Mouse (Mus musculus) MEL (cell line): ENCODE data around the gene Ntn1. TPM values are rescaled to one million over a fixed set of nuclear protein-coding genes. Genes with fewer than 3 reads are reported as not detected.

Experiments
- DNase-seq: peaks from one replicate; pipeline ENCODE4 v3.0.0; 2011; ENCODE audit warnings: low read depth, low spot score
- H3K27ac ChIP-seq: 2 replicates; pipeline ENCODE4 v1.5.1; 2012; ENCODE audit warnings: low read depth, mild to moderate bottlenecking, control low read depth, low read length, moderate library complexity; ENCODE audit not compliant: control insufficient read depth
- H3K27me3 ChIP-seq, 2 experiments: fragments of 150-350 bp in 1 of 2; sonication (generic) in 1 of 2; 2 replicates each; pipeline ENCODE4 v1.6.1; 2012; ENCODE audit warnings: low read length in 2 of 2, mild to moderate bottlenecking in 2 of 2, improper control_type of control experiment in 1 of 2, moderate library complexity in 1 of 2; ENCODE audit not compliant: insufficient read depth in 2 of 2, control insufficient read depth in 1 of 2
- H3K36me3 ChIP-seq, 2 experiments: 2 replicates each; pipeline ENCODE4 v1.6.1; 2012 to 2014; ENCODE audit warnings: low read length in 2 of 2, improper control_type of control experiment in 1 of 2, inconsistent platforms in 1 of 2, mild to moderate bottlenecking in 1 of 2; ENCODE audit not compliant: insufficient read depth in 2 of 2, control insufficient read depth in 1 of 2
- H3K4me1 ChIP-seq, 2 experiments: fragments of 150-350 bp in 1 of 2; sonication (generic) in 1 of 2; 2 replicates each; pipeline ENCODE4 v1.6.1; 2012; ENCODE audit warnings: low read length in 2 of 2, improper control_type of control experiment in 1 of 2, mild to moderate bottlenecking in 1 of 2; ENCODE audit not compliant: insufficient read depth in 2 of 2, control insufficient read depth in 1 of 2
- H3K4me3 ChIP-seq, 2 experiments: fragments of 150-350 bp in 1 of 2; sonication (generic) in 1 of 2; 2 replicates each; pipeline ENCODE4 v1.5.1; 2012; ENCODE audit warnings: low read depth in 2 of 2, low read length in 2 of 2, mild to moderate bottlenecking in 2 of 2, moderate library complexity in 2 of 2, control low read depth in 1 of 2, improper control_type of control experiment in 1 of 2; ENCODE audit not compliant: control insufficient read depth in 1 of 2, insufficient read depth in 1 of 2
- H3K79me2 ChIP-seq: 2 replicates; pipeline ENCODE4 v1.6.1; 2012; ENCODE audit warnings: mild to moderate bottlenecking, low read length, moderate library complexity; ENCODE audit not compliant: control insufficient read depth, poor library complexity, insufficient read depth
- H3K9ac ChIP-seq: 2 replicates; pipeline ENCODE4 v1.6.1; 2012; ENCODE audit warnings: low read depth, mild to moderate bottlenecking, control low read depth, low read length, moderate library complexity; ENCODE audit not compliant: control insufficient read depth, poor library complexity, severe bottlenecking
- H3K9me3 ChIP-seq: fragments of 150-350 bp; sonication (generic); replicated peaks from 2 replicates; pipeline ENCODE4 v1.6.1; 2012; ENCODE audit warnings: mild to moderate bottlenecking, low read length, improper control_type of control experiment, moderate library complexity; ENCODE audit not compliant: insufficient read depth
- E2F4 ChIP-seq: IDR thresholded peaks from 2 replicates; pipeline ENCODE4 v1.6.1; 2011; ENCODE audit warnings: low read depth, low read length, improper control_type of control experiment, borderline replicate concordance
- ELF1 ChIP-seq: IDR thresholded peaks from 2 replicates; pipeline ENCODE4 v1.6.1; 2014; ENCODE audit warnings: low read depth, mild to moderate bottlenecking, inconsistent platforms, low read length, improper control_type of control experiment, moderate library complexity
- EP300 ChIP-seq, 2 experiments: IDR thresholded peaks; 2 replicates each; pipeline ENCODE4 v1.6.1; 2011; ENCODE audit warnings: improper control_type of control experiment in 2 of 2, low read length in 2 of 2, low read depth in 1 of 2, mild to moderate bottlenecking in 1 of 2
- JUND ChIP-seq: IDR thresholded peaks from 2 replicates; pipeline ENCODE4 v1.6.1; 2011; ENCODE audit warnings: low read depth, mild to moderate bottlenecking, improper control_type of control experiment, low read length
- MAFK ChIP-seq: IDR thresholded peaks from 2 replicates; pipeline ENCODE4 v1.6.1; 2011; ENCODE audit warnings: low read depth, mild to moderate bottlenecking, low read length, improper control_type of control experiment, borderline replicate concordance
- MAX ChIP-seq: IDR thresholded peaks from 2 replicates; pipeline ENCODE4 v1.6.1; 2011; ENCODE audit warnings: low read length, improper control_type of control experiment
- MXI1 ChIP-seq: IDR thresholded peaks from 2 replicates; pipeline ENCODE4 v1.6.1; 2011; ENCODE audit warnings: mild to moderate bottlenecking, low read depth, low read length, improper control_type of control experiment
- NELFE ChIP-seq: IDR thresholded peaks from 2 replicates; pipeline ENCODE4 v1.6.1; 2011; ENCODE audit warnings: low read depth, low read length, improper control_type of control experiment
- NRF1 ChIP-seq: IDR thresholded peaks from 2 replicates; pipeline ENCODE4 v1.6.1; 2014; ENCODE audit warnings: low read depth, mild to moderate bottlenecking, inconsistent platforms, low read length, improper control_type of control experiment, moderate library complexity; ENCODE audit not compliant: poor library complexity, insufficient read depth, severe bottlenecking
- POLR2A ChIP-seq, 2 experiments: IDR thresholded peaks; 2 replicates each; pipeline ENCODE4 v1.6.1; 2011 to 2012; ENCODE audit warnings: low read length in 2 of 2, mild to moderate bottlenecking in 2 of 2, control low read depth in 1 of 2, improper control_type of control experiment in 1 of 2, low read depth in 1 of 2, moderate library complexity in 1 of 2; ENCODE audit not compliant: control insufficient read depth in 1 of 2, insufficient read depth in 1 of 2, poor library complexity in 1 of 2
- POLR2AphosphoS2 ChIP-seq: IDR thresholded peaks from 2 replicates; pipeline ENCODE4 v1.6.1; 2011; ENCODE audit warnings: low read length, improper control_type of control experiment
- POLR2AphosphoS5 ChIP-seq: IDR thresholded peaks from 2 replicates; pipeline ENCODE4 v1.6.1; 2012; ENCODE audit warnings: low read depth, borderline replicate concordance, mild to moderate bottlenecking, inconsistent platforms, low read length, moderate library complexity, mixed read lengths
- RCOR1 ChIP-seq: IDR thresholded peaks from 2 replicates; pipeline ENCODE4 v1.6.1; 2012; ENCODE audit warnings: low read depth, mild to moderate bottlenecking, inconsistent platforms, low read length, improper control_type of control experiment
- SIN3A ChIP-seq: IDR thresholded peaks from 2 replicates; pipeline ENCODE4 v1.6.1; 2012; ENCODE audit warnings: low read length, improper control_type of control experiment, inconsistent platforms
- TBP ChIP-seq: IDR thresholded peaks from 2 replicates; pipeline ENCODE4 v1.8.0; 2011; ENCODE audit warnings: low read depth, low read length, improper control_type of control experiment
- TCF12 ChIP-seq: IDR thresholded peaks from 2 replicates; pipeline ENCODE4 v1.6.1; 2014; ENCODE audit warnings: low read depth, mild to moderate bottlenecking, inconsistent platforms, low read length, improper control_type of control experiment, moderate library complexity
- UBTF ChIP-seq: IDR thresholded peaks from 2 replicates; pipeline ENCODE4 v1.6.1; 2012; ENCODE audit warnings: low read depth, mild to moderate bottlenecking, inconsistent platforms, low read length, improper control_type of control experiment, moderate library complexity, borderline replicate concordance; ENCODE audit not compliant: insufficient read depth
- USF1 ChIP-seq: IDR thresholded peaks from 2 replicates; pipeline ENCODE4 v1.6.1; 2014; ENCODE audit warnings: low read depth, mild to moderate bottlenecking, inconsistent platforms, low read length, improper control_type of control experiment, moderate library complexity
- ZC3H11A ChIP-seq: IDR thresholded peaks from 2 replicates; pipeline ENCODE4 v1.6.1; 2012; ENCODE audit warnings: low read depth, mild to moderate bottlenecking, inconsistent platforms, low read length, improper control_type of control experiment
- ZMIZ1 ChIP-seq: IDR thresholded peaks from 2 replicates; pipeline ENCODE4 v1.6.1; 2012; ENCODE audit warnings: low read depth, mild to moderate bottlenecking, inconsistent platforms, low read length, improper control_type of control experiment, moderate library complexity
- ZNF384 ChIP-seq: IDR thresholded peaks from 2 replicates; pipeline ENCODE4 v1.6.1; 2012; ENCODE audit warnings: low read depth, mild to moderate bottlenecking, inconsistent platforms, low read length, improper control_type of control experiment
- polyA plus RNA-seq, 2 experiments: library from polyadenylated mRNA; stranded (reverse) in 1 of 2; unstranded in 1 of 2; fragments of >175 nt in 1 of 2; fragments of >200 nt in 1 of 2; gene quantifications; 2 replicates each; pipeline versions ENCODE4 v1.2.1 to v1.2.4; 2012; ENCODE audit warnings: low replicate concordance in 2 of 2, low read depth in 1 of 2; ENCODE audit not compliant: insufficient read length in 2 of 2, insufficient read depth in 1 of 2, missing spikeins in 1 of 2
- total RNA-seq: library from RNA; depleted of rRNA; stranded (reverse); fragments of 300-350 nt; gene quantifications from 2 replicates; pipeline ENCODE4 v1.2.3, GENCODE M21; 2012

Ntn1 gene
- total and polyA plus RNA-seq, 3 experiments = not detected

GRCm38 (mm10) chr11:68400021-68400671 lies 477 bp downstream of the Ntn1 start:
- Histone ChIP-seq H3K27me3 (peaks cover 0 to 5% of the 10 kb centered on the region in 2 experiments; a peak in 3 of 4 replicates), H3K9me3 (no peaks in the 10 kb centered on the region), H3K36me3 (0 out of 4 replicates have a peak, but pooled peaks cover 0 to 2% of the 10 kb centered on the region in 2 experiments), H3K27ac (no peak overlapping the region), H3K4me1 (no peaks in the 10 kb centered on the region), H3K9ac (no peak overlapping the region), H3K79me2 (no peaks in the 10 kb centered on the region)
- DNase-seq = no peak
- TF ChIP-seq ZMIZ1 (no peak), TCF12 (no peak), JUND (no peak), ELF1 (no peak), MXI1 (no peak), MAX (no peak), RCOR1 (no peak), UBTF (no peak), USF1 (no peak), MAFK (no peak), EP300 (IDR thresholded peaks at IDR 0.05; ENCODE audit: low read depth in 1 of 2, low read length in 2 of 2) (no peak), POLR2AphosphoS5 (no peak)
- TF ChIP-seq, all 39 proteins: peak for 0
- no peak overlapping the region for H3K4me3 ChIP-seq

- Histone ChIP-seq H3K79me2 (no peaks in the 10 kb centered on the region), H3K36me3 (no peaks in the 10 kb centered on the region), H3K27me3 (peaks cover 0 to 5% of the 10 kb centered on the region in 2 experiments; a peak in 3 of 4 replicates), H3K4me3 (no peak overlapping the region), H3K9me3 (no peaks in the 10 kb centered on the region), H3K4me1 (no peaks in the 10 kb centered on the region), H3K9ac (no peak overlapping the region), H3K27ac (no peak overlapping the region)
- DNase-seq = no peak
- TF ChIP-seq NRF1 = no peak
- TF ChIP-seq SIN3A = no peak
- TF ChIP-seq UBTF = no peak
- no peak for TF ChIP-seq POLR2AphosphoS2
- TF ChIP-seq TBP = no peak
- TF ChIP-seq ZMIZ1 = no peak
- no peak for TF ChIP-seq ZNF384
- no peak for TF ChIP-seq E2F4
- no peak for TF ChIP-seq POLR2A (IDR thresholded peaks at IDR 0.05; ENCODE audit: control insufficient read depth in 1 of 2, insufficient read depth in 1 of 2, low read depth in 1 of 2, low read length in 2 of 2, poor library complexity in 1 of 2)
- TF ChIP-seq ELF1 = no peak
- no peak for TF ChIP-seq NELFE
- TF ChIP-seq ZC3H11A = no peak
Measured at GRCm38 (mm10) chr11:68399548-68400020, 1.0 kb downstream of the Ntn1 start.
